Mouse (Mus musculus) A20 (cell line): ENCODE measurements around the gene Fut2.

Experiments
- DNase-seq: peaks from one replicate; pipeline ENCODE4 v3.0.0-alpha.2; 2011; ENCODE audit warnings: low read depth, low spot score

Fut2 gene

DNA sequence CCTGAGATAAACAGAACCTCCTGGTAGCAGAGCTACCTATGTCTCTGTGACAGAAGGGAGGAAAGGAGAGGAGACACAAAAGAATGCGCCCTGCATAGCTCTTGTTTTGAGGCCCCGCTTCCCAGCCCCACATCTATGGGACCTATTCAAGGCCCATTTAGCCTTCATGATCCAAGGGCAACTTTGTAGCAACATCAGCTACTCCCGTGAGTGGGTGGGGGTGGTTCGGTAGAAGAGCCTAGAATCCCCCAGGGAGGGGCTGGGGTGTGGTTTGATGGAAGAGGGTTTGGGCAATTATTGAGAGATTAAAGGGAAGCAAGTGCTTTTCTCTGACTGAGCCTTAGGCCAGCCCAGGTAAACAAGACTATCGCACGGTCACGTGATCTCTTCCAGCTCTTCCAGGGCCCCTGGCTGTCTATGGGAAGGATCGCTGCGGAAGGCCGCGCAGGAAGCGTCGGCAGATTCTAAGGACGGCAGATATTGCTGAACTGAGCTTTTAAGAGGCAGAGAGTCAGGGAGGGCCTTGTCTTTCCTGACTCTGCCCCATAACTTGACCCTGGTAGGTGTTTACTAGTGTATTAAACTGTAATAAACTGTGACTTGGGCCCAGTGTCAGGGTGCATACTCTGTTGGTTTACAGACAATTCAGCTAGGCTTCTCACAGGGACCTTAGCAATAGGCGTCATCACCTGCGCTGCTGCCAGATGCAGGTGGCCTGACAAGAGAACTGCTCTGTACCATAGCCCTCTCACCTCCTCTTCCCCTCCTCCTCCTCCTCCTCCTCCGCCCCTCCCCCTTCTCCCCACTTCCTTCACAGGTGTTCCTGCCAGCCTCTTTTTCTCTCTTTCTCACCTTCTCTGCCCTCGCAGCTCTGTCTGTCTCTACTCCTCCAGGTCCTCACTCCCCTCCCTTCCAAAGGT lies 67.0 kb downstream of the Fut2 start:
- DNase-seq: peak; percentile 34
